Mouse (Mus musculus): ENCODE data around the gene Opa1. TPM values are rescaled to one million over a fixed set of nuclear protein-coding genes. Genes with fewer than 3 reads are reported as not detected.

Opa1 gene
- polyA plus RNA-seq (2021; fragmentation: Nextera tagmentation): 15.1 and 24.2 TPM in 2 replicates
- long read RNA-seq, experiment 1, full-length matches to known transcripts: 8 of 87 reads
- long read RNA-seq, experiment 1, partial matches to known transcripts: 67 of 87 reads
- long read RNA-seq, experiment 1, other reads (novel, unspliced or antisense): 12 of 87 reads
- long read RNA-seq, experiment 2, full-length matches to known transcripts: 267 of 434 reads
- long read RNA-seq, experiment 2, partial matches to known transcripts: 37 of 434 reads
- long read RNA-seq, experiment 2, other reads (novel, unspliced or antisense): 130 of 434 reads

DNA sequence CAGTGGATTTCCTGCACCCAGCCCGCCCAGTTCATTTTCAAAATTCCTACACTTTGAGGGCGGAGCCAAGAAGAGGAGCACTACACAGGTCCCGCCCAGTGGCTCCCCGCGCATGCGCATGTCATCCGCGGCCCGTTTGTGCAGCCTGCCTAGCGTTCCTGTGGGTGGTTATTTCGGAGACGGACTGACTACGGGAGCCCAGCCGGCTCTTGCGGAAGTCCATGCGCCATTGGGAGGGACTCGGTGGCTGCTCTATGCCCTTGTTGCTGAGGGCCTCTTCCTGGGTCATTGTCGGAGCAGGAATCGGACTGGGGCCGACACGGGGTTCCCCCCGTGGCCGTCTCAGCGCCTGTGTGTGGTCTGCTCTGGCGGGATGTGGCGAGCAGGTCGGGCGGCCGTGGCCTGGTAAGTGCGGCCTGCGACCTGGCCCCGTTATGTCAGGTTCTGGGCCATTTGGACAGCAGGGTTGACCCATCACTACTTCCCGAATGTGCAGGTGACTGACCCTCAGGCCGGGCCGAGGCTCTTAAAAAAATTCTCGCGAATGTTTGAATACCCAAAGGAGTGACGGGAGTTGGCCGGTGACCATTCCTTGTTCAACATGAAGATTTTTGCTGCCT, at the start of gene Opa1:
Opa1 (plus strand) TSS at position 168 of the 620 bp plus-strand sequence.

DNA sequence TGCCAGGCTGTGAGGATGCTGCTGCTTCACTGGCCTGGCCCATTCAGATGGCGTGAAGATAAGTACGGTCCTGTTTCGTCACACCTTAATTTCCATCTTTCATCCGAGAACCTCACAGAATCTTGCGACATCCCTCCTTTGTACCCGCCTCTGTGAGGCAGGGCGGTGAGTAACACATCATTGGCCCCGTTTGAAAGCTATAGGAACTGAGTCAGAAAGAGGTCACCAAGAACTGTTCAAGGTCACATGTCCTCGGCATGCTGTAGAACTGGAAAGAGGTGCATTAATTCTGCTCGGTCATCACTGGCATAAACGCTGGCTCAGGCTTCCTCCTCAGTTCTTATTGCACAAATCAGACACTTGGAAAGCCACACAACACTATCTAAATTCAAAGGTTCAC, 34.3 kb upstream of the Opa1 start, which contains the start of gene Atp13a4:
Atp13a4 (minus strand) TSS at position 36 of the 400 bp plus-strand sequence.

Other genes with a start within 250 kb of the Opa1 start
- gene Atp13a5, start 200.6 kb upstream of the Opa1 start, polyA plus RNA-seq (2021; fragmentation: Nextera tagmentation): 1.3 and 1.6 TPM in 2 replicates
- 3.6 and 5.4 TPM in 2 replicates for gene Atp13a4, start 34.5 kb upstream of the Opa1 start, polyA plus RNA-seq (2021; fragmentation: Nextera tagmentation)

Data from layer of hippocampus, adult 6 months (tissue).